Mouse (Mus musculus) cerebral cortex, adult 2 months (tissue): ENCODE results near the gene Npb.

ENCODE experiments used
- WGBS: fragments of 180-500 bp; shearing (Covaris S2); methylation state at CpG from one replicate; pipeline ENCODE4 v1.1.7; 2018; 5-methylcytosine and 5-hydroxymethylcytosine counted together

Npb gene

DNA sequence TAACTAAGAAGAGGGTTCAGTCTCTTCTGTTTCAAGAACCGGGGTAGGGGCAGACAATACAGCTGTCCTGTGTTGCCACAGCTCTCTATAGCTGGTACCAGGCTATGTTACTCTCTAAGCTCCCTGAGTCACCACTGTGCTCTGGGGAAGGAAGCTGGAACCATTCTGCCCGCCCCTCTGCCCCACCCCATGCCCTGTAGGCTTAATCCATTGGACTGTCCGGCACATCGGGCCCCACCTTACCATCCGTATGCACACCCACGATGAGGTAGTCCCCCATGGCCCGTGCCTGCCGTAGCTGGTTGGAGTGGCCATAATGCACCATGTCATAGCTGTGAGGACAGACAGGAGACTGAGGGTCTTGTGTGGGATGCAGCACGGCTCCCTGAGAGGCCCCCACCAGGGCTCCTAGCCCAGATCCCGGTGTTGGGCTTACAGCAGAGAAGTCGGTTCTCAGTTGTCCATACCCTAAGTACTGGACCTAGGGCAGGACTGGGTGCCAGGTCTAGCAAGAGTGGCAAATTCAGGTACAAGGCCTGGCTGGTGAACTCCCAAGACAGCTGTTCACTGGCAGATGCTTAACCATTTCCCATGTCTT lies 7.4 kb downstream of the Npb start:
- 71% methylated on average over 11 of the region's 11 CpGs for WGBS

DNA sequence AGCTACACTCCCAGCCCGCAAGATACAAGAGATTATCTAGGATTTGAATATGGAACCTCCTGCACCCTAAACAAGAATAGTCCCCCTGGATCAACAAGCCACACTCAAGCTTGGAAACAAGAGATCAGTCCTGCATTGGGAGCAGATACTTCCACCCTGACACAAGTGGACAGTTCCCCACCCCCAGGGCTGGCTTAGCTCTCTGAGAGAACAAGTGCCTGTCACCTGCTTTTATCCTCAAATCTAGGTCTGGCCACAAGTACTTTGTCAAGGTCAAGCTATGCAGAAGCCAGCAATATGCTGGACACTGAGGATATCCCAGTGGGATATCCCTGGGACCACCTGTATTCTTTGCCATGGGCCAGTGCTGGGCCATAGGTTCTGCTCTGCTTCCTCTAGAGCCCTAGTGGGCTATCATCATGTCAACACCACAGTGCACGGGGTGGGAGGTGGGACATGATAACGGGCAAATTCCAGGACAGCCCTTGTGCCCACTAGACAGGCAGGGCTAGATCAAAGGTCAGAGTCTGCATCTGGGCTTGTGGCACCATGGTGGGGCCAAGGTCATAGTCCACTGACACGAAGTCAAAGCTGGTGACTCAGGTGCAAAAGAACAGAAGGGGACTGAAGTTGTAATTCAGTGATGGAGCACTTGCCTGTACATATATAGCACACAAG lies 8.5 kb downstream of the Npb start:
- WGBS, result 32% methylated on average over 4 of the region's 4 CpGs

DNA sequence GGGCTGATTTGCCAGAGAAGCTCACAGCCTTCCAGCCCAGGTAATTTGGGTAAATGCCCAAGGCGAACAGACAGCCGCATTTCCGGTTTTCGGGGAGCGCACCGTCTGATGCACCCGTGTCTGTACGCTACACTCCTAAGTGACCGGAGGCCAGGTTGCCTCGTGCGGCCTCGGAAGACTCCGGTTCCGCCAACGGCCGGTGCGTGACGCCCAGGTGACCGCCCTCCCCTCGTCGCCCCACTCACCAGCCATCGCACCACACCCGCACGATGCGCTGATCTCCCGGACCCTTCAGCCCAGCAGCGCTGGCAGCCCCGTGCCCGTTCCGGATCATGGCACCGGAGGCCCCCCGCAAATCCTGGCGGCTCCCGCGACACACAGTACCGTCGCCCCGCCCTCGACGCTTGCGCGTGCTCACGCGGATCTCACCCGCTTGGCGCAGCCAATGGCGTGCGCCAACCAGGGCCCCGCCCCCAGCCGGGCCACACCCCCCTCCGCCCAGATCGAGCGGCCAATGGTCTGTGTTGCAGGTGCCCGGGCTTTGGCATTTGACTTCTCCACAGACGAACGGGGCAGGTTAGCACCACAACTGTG lies 9.3 kb downstream of the Npb start, which contains the start of gene Pcyt2:
Pcyt2 (minus strand) TSS at position 418 of the 594 bp plus-strand sequence.
- WGBS, result under 1% methylated on average over 56 of the region's 56 CpGs

DNA sequence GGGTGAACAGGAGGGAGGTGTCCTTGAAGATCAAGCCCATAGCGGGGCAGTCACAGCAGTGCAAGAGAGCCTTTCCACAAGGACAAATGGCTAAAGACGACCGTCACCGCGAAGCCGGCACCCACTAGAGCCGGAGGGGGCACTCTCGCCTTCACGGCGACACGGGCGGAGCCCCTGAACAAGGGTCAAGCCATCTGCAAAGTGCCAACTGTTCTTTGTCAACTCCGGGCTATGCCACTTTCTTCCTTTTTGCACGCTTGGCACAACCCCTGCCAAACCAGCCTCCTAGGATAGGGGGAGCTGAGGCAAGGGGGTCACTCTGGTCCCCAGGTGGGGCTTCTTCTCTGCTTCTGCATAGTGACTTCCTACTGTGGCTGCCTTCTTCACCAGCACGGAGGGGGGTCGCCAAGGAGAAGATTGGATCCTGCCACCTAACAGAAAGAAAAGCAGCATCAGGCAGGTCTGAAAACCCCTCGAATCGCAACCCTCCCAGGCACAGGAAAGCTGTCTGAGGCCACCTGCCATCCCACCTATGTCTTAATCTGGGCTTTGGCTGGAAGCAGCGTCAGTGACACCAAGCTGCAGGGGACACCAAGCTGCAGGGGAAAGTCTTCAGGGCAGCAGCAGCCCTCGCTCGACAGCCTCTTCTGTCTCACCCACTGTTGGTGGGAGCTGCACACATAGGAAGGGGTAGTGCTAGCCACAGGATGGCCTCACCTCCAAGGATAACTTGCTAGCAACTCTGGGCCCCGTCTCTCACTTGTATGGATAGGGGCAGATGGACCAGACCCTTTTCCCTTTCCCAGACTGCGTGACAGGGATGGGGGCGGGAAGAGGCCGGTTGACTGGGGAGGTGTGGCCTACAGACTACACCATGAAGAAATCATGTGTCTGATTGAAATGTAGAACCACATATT lies 10.6 kb downstream of the Npb start:
- 91% methylated on average over 25 of the region's 25 CpGs for WGBS

DNA sequence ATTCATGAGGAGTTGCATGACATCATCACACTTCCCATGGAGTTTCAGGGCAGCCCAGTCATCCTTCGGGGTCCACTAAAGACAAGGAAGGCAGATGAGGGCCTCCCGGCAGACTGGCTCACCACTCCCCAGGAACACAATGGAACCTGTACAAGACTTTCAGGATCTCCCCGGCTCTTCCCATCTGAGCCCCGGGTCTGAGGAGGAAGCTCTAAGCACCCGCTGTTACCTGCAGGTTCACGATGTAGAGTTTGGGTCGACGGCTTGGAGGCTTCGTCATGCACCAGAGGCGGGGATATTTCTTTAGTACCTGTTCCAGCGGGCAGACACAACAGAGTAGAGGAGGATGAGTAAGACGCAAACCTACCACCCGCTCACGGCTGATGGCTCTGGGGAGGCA lies 11.9 kb downstream of the Npb start:
- WGBS, result 90% methylated on average over 14 of the region's 14 CpGs

DNA sequence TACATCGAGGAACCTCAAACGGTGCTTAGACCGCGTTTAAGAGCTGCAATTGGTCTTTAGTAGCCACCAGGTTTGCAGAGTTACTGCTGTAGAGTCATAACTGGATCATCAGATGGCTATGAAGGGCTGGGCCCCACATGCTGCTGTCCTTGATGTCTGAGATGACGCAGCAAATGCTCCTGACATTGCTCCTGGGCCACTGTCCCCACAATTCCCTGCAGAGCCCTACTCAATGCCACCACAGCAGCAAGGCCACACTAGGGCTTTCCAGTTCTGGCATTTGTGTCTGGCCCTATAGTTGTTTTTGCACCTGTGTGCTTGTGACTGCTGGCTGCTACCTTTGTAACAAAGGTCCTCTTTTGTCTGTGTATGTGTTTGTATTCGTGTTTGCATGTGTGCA lies 14.5 kb downstream of the Npb start:
- WGBS, result 89% methylated on average over 6 of the region's 6 CpGs

DNA sequence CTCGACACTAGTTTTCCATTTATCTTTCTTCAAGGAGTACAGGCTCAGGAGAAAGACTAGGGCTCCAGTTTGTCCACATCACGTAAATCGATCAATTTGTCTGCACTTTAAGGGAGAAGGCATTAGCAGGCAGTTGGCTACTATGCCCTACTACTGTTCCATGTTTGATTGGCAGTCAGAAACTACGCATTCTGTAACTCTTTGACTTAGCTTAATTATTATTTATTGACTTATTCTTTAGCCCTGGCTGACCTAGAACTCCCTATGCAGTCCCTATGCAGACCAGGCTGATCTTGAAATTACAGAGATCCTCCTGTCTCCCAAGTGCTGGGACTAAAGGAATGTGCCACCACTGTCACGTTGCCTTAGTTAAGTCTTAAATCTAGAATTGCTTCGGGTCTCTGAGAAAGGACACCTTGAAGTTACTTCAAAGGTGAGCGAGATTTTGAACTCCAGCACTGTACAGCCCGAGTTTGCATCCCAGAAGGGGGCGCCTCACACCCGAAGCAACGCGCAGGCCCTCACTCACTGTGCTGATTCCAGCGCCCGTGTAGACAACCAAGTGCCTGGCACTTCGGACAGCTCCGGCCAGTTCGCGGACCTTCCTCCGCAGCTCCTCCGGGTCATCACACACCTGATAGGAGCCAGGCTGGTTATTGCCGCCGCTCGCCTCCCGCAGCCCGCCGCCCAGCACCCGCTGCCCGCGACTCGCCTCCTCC lies 15.8 kb downstream of the Npb start:
- 13% methylated on average over 27 of the region's 30 CpGs for WGBS

DNA sequence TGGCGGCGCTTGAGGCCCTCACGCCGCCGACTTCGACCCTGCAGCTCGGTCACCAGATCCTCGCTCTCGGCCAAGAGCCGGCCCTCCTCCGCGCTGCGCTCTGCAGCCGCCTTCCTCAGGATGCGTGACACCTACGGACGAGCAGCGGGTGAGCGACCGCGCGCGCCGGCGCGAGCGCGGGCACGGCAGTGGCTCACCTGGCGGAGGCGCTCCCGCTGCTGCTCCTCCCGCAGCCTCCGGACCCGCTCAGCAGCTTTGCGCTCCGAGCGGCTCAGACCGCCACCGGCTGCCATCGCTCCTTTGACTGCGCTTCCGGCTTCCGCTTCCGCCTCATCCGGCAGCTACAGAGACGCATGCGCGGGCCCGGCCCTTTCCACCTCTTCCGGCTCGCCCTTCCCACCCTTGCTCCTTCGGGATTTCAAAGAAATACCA lies 16.4 kb downstream of the Npb start:
- under 1% methylated on average over 53 of the region's 53 CpGs for WGBS

DNA sequence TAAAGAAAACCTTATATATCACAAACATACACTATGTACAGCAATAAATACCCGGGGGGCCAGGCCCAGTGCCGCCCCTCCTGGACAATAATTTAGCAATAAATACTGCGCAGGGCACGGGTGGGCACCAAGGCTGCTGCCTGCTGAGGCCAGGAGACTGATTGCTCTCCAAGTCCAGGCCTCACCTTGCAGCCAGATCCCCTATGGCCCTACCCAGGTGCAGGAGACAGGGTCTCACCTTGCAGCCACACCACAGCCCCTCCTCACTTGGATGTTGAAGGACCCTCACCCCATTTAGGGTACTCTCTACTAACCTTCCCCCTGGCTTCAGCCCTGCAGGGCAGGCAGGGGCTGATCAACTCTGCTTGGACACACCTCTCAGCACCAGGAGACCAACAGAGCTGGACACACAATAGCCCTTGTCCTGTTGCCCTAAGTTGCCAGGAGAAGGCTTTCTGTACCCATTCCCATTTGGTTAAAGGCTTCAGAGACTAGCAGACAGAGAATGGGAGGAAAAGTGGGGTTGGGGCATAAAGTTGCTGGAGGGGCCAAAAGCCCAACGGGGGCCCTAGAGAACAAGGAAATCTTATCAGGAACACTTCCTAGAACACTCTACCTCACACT lies 17.0 kb downstream of the Npb start, which contains the start of gene Sirt7:
Sirt7 (minus strand) TSS at position 89 of the 624 bp plus-strand sequence.
- WGBS, result 14% methylated on average over 5 of the region's 5 CpGs

DNA sequence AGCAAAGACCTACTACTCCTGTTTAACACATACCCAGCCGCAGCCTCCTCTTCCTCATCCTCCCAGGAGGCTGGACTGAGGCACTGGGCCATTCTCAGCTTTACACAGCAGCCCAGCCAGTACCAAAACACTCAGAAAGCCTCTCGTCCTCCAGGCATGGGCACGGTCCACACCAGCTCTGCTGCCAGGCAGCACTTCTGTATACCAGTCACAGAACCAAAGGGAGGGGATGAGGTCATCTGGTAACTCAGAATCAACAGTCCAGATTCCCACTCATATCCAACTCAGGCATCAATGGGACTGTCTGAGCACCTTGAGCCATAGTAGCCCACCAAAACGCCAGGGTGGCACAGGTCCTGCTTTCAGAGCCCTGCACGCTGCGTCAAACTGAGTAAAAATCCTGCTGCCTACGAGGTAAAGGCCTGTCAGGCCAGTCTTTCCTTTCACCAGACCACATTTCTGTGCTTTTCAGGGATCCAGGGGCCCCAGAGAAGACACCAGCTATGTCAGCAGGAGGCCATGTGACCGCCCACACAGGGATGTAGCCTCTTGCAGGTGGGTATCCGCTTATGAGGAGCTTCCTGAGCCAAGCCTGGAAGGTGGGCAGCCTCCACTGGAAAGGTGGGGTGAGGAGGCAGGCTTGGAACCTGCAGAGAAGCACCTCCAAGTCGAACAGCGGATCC lies 18.6 kb downstream of the Npb start:
- 73% methylated on average over 11 of the region's 11 CpGs for WGBS

DNA sequence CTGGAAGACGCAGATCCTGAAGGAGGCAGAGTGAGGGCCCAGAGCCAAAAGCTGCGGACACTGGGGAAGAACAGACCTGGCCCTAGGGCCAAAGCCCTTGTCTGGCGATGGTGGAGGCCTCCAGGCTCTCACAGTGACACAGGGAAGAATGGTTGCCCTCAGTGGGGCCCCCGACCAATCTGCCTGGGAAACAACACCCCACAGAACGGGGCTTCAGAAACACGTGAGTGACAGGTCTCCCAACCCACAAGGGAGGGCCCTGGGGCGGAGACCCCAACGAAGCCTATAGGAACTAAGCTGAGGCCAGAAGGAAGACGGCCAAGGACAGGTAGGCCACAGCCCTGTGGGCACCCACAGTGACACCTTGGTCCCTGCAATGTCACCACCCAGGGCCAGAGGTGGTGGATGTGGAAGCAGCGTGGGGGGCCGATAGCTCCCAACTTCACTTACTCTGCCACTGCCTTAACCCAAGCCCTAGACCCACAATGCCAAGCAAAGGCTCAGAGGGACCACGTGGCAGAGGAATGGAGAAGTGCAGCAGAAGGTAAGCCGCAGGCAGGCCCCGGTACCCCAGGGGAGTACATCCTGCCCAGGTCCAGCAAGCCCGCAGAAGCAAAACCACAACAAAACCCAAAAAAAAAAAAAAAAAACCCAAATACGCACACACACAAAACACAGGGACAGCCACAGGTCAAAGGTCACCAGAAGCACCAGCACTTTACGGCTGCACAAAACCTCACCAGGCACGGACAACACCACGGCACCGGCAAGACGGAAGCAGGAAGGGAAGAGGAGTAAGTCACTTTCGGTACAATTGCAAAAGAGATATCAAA lies 19.4 kb downstream of the Npb start:
- 78% methylated on average over 22 of the region's 22 CpGs for WGBS

DNA sequence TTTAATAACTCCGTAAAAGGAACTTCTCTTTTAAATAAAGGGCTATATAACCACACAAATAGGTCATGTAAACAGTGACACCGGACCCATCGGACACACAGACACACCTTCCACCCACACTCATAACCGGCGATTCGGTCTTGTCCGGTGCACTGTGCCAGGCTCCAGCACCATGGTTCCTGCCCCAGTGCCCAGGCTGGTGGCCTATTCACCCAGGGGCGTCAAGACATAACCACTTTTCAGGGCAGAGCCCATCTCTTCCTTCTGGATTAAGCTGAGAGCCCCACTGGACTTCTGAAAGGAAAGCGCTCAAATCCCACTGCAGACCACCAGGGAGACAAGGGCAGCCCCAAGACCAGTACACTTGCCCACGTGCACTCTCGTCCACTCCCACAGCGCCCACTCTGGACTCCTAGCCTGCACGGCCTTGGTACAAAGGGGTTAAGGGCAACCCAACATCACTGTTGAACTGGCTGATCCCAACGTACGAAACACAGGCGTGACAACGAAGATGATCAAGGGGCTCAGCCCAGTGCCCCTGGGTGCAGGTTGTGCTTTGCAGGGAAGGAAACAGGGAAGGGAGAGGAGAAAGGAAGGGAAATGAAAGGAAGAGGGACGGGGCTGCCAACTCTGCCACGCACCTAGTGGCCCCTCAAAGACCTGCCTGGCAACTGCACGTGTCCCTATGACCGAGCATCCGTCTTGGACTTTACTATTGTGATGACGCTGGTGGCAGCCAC lies 20.5 kb downstream of the Npb start:
- 90% methylated on average over 23 of the region's 23 CpGs for WGBS

DNA sequence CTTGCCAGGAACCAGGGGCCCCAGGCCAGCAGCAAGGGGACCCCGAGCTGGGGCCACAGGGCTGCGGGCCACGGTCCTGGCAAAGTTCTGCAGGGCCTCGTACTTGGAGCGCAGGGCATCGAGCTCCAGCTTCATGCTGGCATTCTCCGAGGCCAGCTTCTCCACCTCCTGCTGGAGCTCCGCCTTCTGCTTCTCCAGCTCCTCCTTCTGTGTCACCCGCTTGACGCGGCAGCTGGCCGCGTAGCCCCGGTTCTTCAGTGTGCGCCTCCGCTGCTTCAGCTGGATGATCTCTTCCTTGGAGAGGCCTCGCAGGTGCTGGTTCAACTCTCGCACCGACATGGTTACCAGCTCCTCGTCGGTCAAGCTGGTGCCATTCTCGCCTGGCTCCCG lies 21.1 kb downstream of the Npb start:
- 72% methylated on average over 23 of the region's 23 CpGs for WGBS

DNA sequence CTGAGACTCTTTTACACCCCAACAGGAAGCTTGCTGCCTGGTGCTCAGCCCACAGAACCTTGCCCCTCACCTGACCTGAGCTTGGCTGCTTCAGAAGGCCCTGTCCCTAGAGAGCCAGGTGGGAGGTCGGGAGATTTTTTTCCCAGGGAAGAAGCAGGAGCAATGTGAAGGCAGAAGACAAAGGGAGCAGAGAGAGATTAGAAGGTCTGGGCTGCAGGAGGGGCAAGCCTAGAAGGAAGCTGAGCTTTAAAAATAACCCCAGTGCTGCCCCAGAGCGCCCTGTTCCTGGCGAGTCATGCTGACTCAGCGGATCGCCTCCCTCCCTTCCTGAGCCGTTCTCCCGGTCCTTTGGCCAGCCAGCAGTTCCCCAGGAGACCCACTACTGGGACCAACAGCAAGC lies 21.6 kb downstream of the Npb start:
- 35% methylated on average over 7 of the region's 7 CpGs for WGBS

DNA sequence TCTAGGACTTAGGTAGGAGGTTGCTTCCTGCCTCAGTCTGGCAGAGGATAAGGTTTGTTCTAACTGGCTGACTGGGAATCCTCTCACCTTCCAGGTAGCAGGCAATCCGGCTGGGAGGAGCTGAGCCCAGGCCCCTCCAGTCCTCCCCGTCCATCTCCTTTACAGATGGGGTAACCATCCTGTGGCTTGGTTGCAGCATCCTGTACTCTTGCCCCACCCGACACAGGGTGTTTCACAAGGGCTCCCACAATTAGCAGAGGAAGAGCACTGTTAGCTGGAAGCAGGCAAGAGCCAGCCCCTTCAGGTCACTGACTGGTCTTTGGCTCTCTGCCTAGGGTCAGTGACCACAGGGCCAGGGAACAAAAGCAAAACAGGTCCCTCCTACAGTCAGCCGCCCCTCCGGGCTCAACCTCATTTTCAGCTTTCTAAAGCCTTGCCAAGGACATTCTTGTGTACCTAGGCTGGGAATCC lies 22.2 kb downstream of the Npb start:
- WGBS, result 37% methylated on average over 5 of the region's 5 CpGs

DNA sequence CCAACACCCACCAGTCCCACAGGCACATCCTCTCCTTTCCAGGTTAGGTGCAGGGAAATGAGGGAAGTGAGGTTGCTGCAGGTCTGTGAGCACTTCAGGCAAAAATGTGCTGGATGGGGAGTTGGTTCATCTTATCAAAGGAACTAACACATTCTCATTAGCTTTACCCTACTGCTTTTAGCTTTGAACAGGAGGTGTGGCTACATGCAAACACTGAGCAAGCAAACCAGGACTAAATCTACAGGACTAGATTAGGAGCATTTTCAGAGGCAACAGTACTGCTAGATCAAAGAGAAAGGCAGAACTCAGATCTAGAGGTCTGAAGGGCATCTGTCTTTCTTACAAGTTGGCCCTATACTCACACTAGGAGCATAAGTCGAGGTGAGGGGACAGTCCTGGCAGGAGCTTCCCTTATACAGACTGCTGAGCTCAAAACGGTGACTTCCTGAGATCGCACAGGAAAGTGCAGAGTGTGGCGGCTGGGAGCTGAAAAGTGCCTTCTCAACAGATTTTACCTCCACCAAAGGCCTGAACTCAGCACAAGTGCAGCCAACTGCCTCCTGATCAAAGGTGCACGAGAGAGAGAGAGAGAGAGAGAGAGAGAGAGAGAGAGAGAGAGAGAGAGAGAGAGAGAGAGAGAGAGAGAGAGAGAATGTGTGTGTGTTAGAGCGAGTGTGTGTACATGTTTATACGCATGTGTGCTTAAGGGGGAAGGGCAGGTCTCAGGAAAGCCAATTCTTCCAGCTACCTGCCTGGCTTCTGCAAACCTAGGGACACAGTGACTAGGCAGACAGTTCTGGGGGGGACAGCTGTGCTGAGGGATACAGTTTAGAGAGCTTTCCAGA lies 22.8 kb downstream of the Npb start:
- 33% methylated on average over 7 of the region's 7 CpGs for WGBS

DNA sequence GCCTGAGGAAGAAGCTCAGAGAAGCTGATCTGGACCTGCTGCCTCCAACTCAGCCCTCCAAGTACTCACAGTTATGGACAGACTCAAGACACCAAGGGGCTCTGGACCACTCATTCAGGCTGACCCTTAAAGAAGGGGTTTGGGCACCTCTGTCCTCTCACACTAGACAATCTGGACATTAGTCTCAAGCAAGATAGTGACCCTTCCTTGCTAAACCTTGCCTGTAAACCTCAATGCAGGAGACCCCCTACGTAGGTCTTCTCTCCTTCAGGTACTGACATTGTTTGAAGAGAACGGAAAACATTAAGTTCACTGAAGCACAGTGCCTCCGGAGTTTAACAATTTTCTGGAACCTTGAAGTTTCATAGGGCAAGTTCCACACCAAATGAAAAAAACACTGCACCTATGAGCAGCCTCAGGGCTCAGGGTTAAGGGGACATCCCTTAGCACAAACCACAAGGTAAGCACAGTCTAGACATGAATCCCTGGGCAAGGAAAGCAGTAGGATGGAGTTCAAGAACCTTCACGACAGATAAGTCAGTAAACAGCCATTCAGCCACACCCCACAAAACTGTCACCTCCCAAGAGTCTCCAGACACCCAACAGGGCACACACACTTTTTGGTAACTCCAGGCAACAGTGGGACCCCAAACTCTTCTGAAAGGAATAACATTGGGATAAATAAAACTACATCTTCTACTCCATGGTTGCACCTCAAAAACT lies 23.6 kb downstream of the Npb start:
- 40% methylated on average over 4 of the region's 4 CpGs for WGBS
